Mouse (Mus musculus) layer of hippocampus, adult 11-12 months (tissue): ENCODE results near the gene Krt42.
"Not testable (repeated sequence)": the region's sequence is repeated elsewhere in the genome, so short reads cannot be mapped to it uniquely, and the experiment has no call there.

ENCODE experiments used
- DNase-seq: peaks from one replicate; pipeline ENCODE4 v3.0.0; 2022; ENCODE audit warnings: low spot score

The Krt42 gene

DNA sequence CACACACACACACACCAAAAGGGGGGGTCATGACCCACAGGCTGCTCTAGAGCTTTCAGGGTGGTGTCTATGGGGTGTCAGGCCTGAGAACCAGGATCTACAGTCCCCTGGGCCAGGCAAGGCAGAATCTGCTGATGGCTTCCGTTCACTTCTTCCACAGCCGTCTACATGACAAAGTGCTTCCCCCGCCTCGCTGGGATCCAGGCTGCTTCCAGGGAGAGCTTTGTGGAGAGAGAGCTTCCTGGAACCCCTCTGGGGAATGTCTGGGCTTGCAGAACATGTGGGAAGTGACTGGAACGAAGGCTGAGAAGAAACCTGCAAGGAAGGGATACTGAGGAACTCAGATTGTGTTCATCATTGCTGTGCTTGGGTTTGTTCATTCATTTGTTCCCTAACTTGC is 9.1 kb upstream of the Krt42 start:
- DNase-seq, result no peak

DNA sequence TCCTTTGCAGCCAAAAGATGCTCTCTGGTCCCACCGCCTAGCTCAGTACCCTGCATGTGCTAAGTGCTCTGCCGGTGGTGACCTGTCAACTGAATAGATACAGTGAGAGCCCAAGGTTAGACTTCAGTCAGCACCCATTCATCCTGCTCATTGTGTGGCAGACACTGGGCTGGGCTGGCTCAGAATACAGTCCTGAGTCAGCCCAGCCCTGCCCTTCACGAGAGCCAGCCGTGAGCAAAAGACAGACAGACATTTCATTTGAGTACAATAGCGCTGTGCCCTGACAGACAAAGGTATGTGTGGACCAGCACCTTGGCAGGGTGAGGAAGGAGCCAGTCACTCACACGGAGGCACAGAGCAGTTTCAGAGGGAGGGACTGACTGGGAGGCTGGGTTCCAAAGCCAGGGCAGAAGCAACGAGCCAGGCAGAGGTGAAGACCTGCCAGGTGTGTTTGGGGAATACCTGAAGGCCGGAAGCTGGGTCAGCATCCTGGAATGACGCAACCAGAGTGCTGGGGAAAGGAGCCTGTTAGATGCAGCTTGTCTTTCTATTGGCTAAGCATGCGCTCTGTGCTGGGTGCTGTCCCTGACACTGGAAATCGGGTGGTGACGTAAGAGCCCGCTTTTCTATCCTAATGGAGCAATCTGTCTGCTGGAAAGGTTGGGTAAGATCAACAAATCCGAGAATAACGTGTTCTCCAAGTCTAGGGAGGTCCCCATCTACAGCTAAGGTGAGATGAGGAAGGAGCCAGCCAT is 8.2 kb upstream of the Krt42 start:
- DNase-seq, result no peak

DNA sequence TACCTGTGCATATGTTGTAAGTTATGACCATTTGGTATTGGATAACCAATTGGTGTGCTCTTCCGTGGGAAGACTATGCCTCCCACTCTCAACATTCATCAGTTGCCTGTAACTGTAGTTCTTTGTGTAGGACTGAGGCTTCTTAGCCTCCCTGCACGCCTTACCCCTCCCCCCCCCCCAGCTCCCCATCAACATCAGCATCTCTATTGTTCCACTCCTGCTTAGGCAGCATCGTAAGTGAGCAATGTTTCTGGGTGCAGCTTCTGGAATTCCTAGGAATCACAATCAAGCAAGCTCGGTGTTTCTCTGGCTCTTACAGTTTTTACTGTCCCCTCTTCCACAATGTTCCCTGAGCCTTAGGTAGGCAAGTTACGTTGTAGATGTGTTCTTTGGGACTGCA is 5.8 kb upstream of the Krt42 start:
- no peak for DNase-seq

DNA sequence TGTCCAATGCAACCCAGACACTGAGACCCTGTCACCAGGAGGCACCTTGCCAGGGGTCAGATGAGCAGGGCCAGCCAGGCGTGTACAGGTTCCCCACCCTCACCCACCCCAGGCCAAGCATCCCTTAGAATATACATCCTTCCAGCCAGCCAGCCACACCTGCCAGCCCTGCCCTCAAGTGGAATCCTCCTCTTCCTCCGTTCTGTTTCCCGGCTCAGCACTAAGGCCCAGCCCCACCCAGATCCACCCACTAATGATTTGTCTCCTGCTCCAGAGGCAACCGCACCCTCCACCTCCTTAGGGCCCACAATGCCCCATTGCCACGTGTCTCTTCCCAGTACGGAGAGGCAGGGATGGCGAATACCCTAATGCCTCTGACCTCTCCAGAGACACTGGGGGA is 5.0 kb upstream of the Krt42 start:
- DNase-seq, result no peak

DNA sequence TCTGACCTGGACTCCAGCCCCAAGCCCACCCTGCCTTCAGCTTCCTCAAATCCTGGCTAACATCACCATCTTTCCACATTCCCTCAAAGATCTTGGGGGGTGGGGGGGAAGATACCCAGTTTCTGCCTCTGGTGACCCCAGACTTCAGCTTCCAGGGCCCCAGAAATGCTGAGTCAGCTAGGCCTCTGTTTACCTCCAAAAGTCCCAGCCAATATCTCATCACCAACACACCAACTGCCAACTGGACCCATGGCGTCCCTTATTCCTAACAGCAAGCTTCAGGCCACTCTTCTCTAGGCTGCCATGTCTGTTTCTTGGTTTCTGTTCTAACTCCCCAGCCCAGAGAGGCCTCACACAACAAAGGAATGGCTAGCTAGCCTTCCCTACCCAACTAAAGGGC is 2.2 kb upstream of the Krt42 start:
- no peak for DNase-seq

DNA sequence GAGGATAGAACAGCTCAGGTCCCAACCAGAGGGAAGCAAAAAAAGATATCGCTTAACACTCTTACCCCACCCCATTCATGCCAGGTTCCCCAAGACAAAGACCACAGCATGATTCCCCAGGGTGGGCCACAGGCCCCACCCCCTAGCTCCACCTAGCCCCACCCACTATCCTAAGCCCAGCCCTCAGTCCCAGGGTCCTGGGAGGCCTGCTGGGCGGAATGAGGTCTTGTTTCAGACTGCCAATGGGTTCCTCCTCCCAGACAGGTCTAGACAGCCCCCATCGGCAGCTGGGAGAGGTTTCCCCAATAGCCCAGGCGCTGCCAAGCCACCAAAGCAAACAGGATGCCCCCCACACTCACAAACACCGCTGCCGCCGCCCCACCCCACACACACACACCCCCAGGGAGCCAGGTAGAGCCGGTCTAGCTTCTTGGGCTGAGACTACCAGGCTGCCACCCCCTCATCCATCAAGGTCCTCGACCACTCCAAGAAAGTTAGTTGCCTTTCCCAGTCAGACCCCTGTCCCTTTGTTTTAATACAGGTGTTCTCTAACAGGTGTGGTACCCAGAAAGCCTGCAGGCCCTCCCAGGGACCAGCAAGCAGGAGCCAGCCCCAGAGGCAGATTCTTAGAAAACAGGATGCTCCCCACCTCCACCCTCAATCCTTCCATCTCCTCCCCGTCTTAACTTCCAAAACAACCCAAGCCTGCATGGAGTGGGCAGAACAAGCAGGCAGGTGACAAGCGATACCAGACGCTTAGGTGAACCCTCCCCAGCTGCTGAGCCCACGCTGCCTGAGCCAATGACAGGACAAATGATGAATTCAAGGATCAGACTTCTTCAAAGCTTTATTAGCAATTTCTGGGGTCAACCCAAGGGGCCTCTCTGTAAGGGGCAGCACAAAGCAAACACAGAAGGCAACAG is 7.4 kb downstream of the Krt42 start:
- no peak for DNase-seq

- no peak for DNase-seq
These were observed 8.5 kb downstream of the Krt42 start for GRCm38 (mm10) chr11:100261235-100261605.

DNA sequence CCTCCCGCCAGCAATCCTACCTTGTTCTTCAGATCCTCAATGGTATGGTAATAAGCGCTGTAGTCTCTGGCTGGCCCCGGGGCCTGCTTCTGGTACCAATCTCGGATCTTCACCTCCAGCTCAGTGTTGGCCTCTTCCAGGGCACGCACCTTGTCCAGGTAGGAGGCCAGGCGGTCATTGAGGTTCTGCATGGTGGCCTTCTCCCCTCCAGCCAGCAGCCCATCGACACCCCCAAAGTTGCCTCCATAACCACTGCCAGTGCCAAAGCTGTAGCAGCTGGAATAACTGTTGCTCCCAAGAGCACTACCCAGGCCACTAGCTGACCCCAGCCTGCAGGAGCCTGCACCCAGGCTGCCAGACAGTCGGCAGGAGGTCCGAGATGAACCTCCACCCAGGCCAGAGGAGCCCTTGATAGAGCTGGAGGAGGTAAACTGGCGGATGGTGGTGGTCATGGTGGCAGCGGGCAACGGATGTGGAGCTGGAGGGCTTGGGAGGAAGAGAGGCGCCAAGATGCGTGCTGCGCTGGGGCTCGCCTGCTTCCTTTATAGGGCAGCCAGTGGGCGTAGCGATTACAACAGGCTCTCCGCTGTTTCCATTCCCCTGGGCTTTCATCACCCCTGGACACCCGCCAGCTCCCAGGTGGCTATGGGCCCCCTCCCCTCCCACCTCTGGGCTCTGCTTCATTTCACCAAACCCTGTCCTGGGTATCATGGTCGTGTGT is 9.0 kb downstream of the Krt42 start, which contains the start of gene Krt17:
Gene Krt17 (minus strand): TSS at position 516 of the 721 bp plus-strand sequence.
- DNase-seq, result no peak

DNA sequence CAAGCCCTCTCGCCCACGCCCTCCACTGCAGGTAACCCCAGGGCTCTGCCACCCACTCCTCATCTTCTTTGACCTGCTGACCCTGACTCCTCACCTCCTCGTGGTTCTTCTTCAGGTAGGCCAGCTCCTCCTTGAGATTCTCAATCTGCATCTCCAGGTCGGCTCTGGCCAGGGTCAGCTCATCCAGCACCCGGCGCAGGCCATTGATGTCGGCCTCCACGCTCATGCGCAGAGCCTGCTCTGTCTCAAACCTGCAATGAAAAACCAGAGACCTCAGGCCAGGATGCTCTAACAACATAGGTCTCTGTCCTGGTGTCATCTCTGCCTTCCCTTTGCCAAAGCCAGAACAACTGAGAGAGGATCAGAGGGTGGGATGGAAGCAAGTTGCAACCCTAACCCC is 10.6 kb downstream of the Krt42 start:
- DNase-seq, result no peak

DNA sequence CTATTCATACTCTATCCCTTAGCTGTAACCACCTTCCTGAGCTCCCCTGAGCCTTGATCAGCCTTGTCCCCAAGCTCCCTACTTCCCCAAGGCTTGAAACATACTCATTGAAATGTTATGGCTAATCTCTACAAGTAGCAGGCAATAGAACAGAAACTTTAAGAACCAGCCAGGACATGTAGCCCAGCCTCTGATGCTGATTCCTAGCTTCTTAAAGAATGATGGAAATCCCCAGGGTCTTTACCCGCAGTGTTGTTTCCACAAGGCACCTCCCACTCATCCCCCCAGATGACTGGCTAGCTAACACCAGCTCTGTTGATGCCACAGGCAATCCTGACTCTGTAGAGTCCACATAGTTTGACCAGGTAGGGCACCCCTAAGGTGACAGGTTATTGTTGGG is 11.7 kb downstream of the Krt42 start:
- no peak for DNase-seq

DNA sequence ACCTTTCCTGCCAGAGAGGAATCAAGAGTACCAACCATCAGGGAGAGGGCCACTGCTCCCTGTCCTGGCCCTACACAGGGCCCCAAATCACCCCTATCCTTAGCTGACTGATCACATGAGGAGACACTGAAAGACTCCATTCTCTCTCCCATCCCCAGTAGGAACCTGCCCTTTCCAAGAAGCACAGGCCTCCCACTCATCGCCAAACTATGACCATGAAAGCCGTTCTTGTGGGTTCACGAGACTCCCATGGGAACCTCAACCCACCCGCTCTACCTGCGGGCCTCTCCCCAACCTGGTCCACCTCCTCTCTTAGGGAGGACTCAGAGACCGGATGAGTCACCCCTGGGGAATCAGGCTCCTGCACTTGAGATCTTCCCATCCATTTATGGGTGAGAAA is 14.2 kb downstream of the Krt42 start:
- DNase-seq, result no peak

DNA sequence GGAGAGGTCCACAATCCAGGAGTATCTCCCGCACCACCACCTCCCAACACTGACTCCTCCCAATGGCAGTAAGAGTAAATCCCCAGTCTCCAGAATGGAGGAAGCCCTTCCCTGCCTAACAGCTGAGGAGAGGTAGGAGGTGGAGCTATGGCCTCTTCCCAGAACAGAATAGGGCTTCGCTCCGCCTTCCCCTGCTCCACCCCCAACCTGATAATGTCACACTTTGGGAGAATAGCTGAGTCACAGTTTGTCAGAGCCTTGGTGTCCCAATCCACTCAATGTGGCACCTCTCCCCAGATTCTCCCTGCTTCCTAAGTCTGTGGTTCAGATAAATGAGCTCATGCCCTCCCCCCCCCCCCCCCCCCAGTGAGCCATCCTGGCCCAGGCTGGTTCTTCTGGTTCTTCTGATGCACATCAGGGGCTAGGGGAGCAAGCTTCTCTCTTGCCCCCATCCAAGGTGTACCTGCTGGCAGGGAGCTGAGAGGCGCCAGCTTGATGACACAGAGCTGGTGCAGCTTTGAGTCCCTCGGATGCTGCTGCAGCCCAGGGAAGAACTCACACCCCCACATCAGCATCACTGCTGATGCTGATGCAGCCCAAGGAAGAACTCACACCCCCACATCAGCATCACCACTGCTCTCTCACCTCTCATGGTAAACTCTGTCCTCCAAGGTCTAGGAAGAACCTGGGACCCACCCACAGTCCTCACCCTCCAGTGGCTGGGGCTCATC is 15.1 kb downstream of the Krt42 start:
- DNase-seq, result no peak

- DNase-seq, result no peak
These were observed 20.7 kb downstream of the Krt42 start, which contains the start of gene Krt16 for GRCm38 (mm10) chr11:100248852-100249465. Gene Krt16, minus strand, starts transcription at chr11:100248902.

GRCm38 (mm10) chr11:100246471-100246870 is 23.2 kb downstream of the Krt42 start:
- not testable (repeated sequence) for DNase-seq

DNA sequence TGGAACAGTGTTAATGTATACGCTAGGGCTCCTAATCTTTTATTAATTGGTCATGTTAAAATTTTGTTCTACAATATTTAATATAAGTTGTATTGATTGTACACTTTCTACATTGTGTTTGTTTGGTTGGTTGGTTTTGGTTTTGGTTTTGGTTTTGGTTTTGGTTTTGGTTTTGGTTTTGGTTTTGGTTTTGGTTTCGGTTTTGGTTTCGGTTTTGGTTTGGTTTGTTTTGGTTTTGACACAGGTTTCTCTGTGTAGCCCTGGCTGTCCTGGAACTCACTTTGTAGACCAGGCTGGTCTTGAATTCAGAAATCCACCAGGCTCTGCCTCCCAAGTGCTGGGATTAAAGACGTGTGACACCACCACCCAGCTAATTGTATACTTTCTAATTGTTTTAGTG is 29.4 kb downstream of the Krt42 start:
- DNase-seq, result not testable (repeated sequence)

DNA sequence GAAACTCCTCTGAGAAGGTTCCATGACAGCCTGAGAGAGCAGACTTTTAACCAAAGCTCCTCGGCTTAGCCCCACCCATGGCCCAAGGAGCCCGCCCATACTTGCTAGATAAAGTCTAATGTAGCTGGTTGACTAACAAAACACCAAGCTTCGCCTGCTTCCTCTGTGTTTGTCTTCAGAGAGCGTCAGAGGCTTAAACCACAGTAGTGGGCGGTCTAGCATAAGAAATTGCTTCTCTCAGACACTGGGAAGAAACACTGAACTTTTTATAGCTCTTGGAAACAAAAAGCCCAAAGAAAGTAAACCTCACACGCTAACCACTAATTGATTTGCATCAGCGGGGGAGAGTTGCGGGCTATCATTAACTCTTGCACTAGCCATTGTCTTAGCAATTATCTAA is 47.9 kb downstream of the Krt42 start:
- no peak for DNase-seq

DNA sequence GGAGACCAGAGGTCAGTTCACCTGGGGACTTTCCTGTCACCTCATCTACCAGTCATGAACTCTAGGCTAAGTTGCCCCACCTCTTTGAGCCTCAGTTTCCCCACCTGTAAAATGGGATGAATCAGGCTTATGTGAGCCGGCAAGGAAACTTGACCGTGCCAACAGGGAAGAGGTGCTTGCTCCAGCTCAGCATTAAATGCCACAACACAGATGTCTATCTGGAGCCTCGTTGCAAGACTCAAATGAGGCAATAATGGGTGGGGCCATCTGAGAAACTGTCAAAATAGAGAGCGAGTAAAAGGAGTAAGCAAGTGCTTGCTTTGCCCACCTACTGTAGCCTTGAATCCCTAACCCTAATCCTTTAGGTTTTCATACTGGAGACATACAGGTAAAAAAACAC is 50.4 kb downstream of the Krt42 start:
- no peak for DNase-seq
